Comparison of ENCODE assay signal across 9 mouse cellular contexts in the genomic region with DNA sequence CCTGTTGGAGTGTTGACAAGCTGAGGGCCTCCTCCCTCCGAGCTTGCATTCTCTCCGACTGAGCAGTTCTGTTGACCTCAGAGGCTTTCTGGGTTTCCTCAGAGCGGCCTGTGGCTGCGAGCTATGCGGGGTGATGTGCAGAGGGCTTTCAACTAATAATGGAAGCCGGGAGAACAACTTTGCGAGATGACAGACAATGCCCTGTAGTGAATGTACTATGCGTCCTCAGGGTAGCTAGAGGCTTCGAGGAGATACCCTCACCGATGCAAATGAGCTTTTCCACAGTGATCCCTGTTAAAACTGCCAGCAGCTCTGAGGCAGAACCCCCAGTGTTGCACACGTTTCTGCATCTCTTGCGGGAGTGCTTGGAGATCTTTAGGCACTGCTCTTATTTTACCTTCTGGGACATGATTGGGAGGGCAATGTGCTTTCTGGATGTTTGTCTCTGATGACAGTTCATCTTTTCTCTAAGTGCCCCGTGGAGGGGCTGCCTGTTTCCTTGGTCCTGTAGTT. TPM values are rescaled to one million over a fixed set of nuclear protein-coding genes. Genes with fewer than 3 reads are reported as not detected.
DNase-seq lines count a peak whose midpoint lies in the region; ATAC-seq and TF ChIP-seq lines count a peak whose summit lies in the region.
"Had no signal": no experiment of that assay in that cellular context is flagged by ENCODE, and none has a peak within 500 bp of the region (broad histone marks: within the 10 kb centered on the region; RNA-seq: fewer than 3 reads in every experiment).

No protein-coding gene starts in this region.

- TF ChIP-seq CTCF in E14TG2a.4 (conservative IDR thresholded peaks at IDR 0.05; ENCODE audit: low read length): no peak

- H3K36me3 ChIP-seq in heart, embryonic 12.5 days: peaks cover 31% of the 10 kb centered on the region
- H3K36me3 ChIP-seq in E14TG2a.4 (ENCODE audit: insufficient read depth, low read length) (peaks cover 29% of the 10 kb centered on the region), macrophage (ENCODE audit: inconsistent target) (peaks cover 29% of the 10 kb centered on the region)
- H3K36me3 ChIP-seq in forebrain, embryonic 16.5 days (ENCODE audit: control insufficient read depth, insufficient read depth): peaks cover 19% of the 10 kb centered on the region

- H3K27ac ChIP-seq in heart, embryonic 12.5 days (ENCODE audit: poor library complexity, severe bottlenecking): peak overlapping the region; percentile 98
- H3K27ac ChIP-seq in forebrain, embryonic 16.5 days (ENCODE audit: low read length): peak overlapping the region; percentile 93
- H3K27ac ChIP-seq in macrophage: peak overlapping the region; percentile 13; the same call in 1 of the 2 replicates

- H3K9ac ChIP-seq in heart, embryonic 12.5 days: peak overlapping the region; percentile 97
- H3K9ac ChIP-seq in forebrain, embryonic 16.5 days (replicated peaks; ENCODE audit: low read depth, low read length): peak overlapping the region; percentile 90

- H3K4me1 ChIP-seq in heart, embryonic 12.5 days (replicated peaks): peaks cover 11% of the 10 kb centered on the region
- peaks cover 14% of the 10 kb centered on the region for H3K4me1 ChIP-seq in E14TG2a.4 (replicated peaks; ENCODE audit: low read depth, low read length)
- peaks cover 9% of the 10 kb centered on the region for H3K4me1 ChIP-seq in forebrain, embryonic 16.5 days (replicated peaks; ENCODE audit: control insufficient read depth, insufficient read depth, low read length)

- peak overlapping the region; percentile 85 for H3K4me2 ChIP-seq in heart, embryonic 12.5 days
- peak overlapping the region; percentile 64 for H3K4me2 ChIP-seq in forebrain, embryonic 16.5 days (ENCODE audit: low read length)

- under 1% methylated on average over 13 of the region's 13 CpGs for WGBS in heart, embryonic 12.5 days
- under 1% methylated on average over 13 of the region's 13 CpGs for WGBS in forebrain, embryonic 16.5 days
- WGBS in macrophage (ENCODE audit: missing documents): under 1% methylated on average over 13 of the region's 13 CpGs

- no peaks in the 10 kb centered on the region for H3K9me3 ChIP-seq in heart, embryonic 12.5 days (replicated peaks)
- no peaks in the 10 kb centered on the region for H3K9me3 ChIP-seq in E14TG2a.4 (ENCODE audit: low read length)
- H3K9me3 ChIP-seq in forebrain, embryonic 16.5 days (ENCODE audit: control insufficient read depth, low read length): no peaks in the 10 kb centered on the region; the same call in 1 of the 2 replicates

- no peak for DNase-seq in heart, postnatal 4 days
- no peak for DNase-seq in right cerebral cortex, postnatal 36 days (ENCODE audit: low spot score in 2 of 2)
- no peak for DNase-seq in cerebellum, postnatal 10 days
- DNase-seq in layer of hippocampus, adult 8-10 months (ENCODE audit: low spot score in 2 of 2): no peak

- H3K27me3 ChIP-seq in heart, embryonic 12.5 days (replicated peaks): no peaks in the 10 kb centered on the region
- no peaks in the 10 kb centered on the region; the same call in 1 of the 2 replicates for H3K27me3 ChIP-seq in E14TG2a.4 (ENCODE audit: insufficient read depth, low read length)
- H3K27me3 ChIP-seq in forebrain, embryonic 16.5 days (replicated peaks; ENCODE audit: control insufficient read depth, insufficient read depth, low read length): no peaks in the 10 kb centered on the region

- H3K4me3 ChIP-seq in heart, embryonic 12.5 days: peak overlapping the region; percentile 76
- H3K4me3 ChIP-seq in E14TG2a.4 (replicated peaks; ENCODE audit: low read length): peak overlapping the region; percentile 99
- peak overlapping the region; percentile 84 for H3K4me3 ChIP-seq in forebrain, embryonic 16.5 days (replicated peaks; ENCODE audit: low read length)
- H3K4me3 ChIP-seq in macrophage (ENCODE audit: inconsistent target): peak overlapping the region; percentile 79

- ATAC-seq in heart, embryonic 12.5 days (ENCODE audit: insufficient number of reproducible peaks, low FRiP score): no peak
- no peak for ATAC-seq in forebrain, embryonic 16.5 days

- H3K79me2 ChIP-seq in macrophage (ENCODE audit: inconsistent target): peaks cover 40% of the 10 kb centered on the region

RNA-seq across cellular contexts. Expression of a gene that starts 0.5 kb away (rescaled TPM):
- polyA plus RNA-seq in heart, embryonic 12.5 days (2016; fragmentation: Nextera tagmentation; extraction: Ambion mirVana): 0.34 TPM in 1 of 2 replicates, not detected in the other
- not detected for total RNA-seq in heart, postnatal 4 days (2021)
- polyA plus RNA-seq in forebrain, embryonic 16.5 days (2015; fragmentation: Nextera tagmentation; extraction: Ambion mirVana): 0.99 TPM in 1 of 2 replicates, not detected in the other
- 1 to 10 TPM in 1 of 26 experiments, not detected in 25; 2.0 TPM for total RNA-seq in macrophage (2018; cell fraction: chromatin; rRNA removed)
- total RNA-seq in macrophage (2018; cell fraction: cytosol; rRNA removed): under 1 TPM in 3 of 26 experiments, not detected in 23; 0.39 to 0.42 (median 0.39) TPM
- total RNA-seq in macrophage (2018; cell fraction: nucleus; rRNA removed): 1 to 10 TPM in 2 of 26 experiments, not detected in 24; 1.3 to 1.8 TPM
- polyA plus RNA-seq in macrophage (2018): not detected in 3 replicates
- total RNA-seq in layer of hippocampus, adult 8-10 months (2022): under 1 TPM in 1 of 4 experiments, not detected in 3; 0.85 TPM
- polyA plus RNA-seq: large intestine, adult 2 months had no signal

RNA-seq across cellular contexts. Expression of a gene that starts 0.9 kb away (rescaled TPM):
- polyA plus RNA-seq in heart, embryonic 12.5 days (2016; fragmentation: Nextera tagmentation; extraction: Ambion mirVana): 127 and 137 TPM in 2 replicates
- 10 to 100 TPM; 88.1 to 90.0 TPM for total RNA-seq in heart, postnatal 4 days (2021)
- polyA plus RNA-seq in forebrain, embryonic 16.5 days (2015; fragmentation: Nextera tagmentation; extraction: Ambion mirVana): 169 and 170 TPM in 2 replicates
- total RNA-seq in macrophage (2018; cell fraction: chromatin; rRNA removed): 100 to 1,000 TPM in 24 of 26 experiments, 10 to 100 TPM in 2; 67.1 to 259 (median 191) TPM
- 10 to 100 TPM; 53.4 to 82.1 (median 68.0) TPM for total RNA-seq in macrophage (2018; cell fraction: cytosol; rRNA removed)
- 100 to 1,000 TPM in 10 of 26 experiments, 10 to 100 TPM in 16; 61.8 to 127 (median 93.6) TPM for total RNA-seq in macrophage (2018; cell fraction: nucleus; rRNA removed)
- 68.4 to 96.8 TPM (median 84.5 TPM) in 3 replicates for polyA plus RNA-seq in macrophage (2018)
- 10 to 100 TPM; 88.0 to 94.1 (median 90.9) TPM for total RNA-seq in layer of hippocampus, adult 8-10 months (2022)

RNA-seq across cellular contexts. Expression of a gene that starts 9.9 kb away (rescaled TPM):
- 7.4 and 7.5 TPM in 2 replicates for polyA plus RNA-seq in heart, embryonic 12.5 days (2016; fragmentation: Nextera tagmentation; extraction: Ambion mirVana)
- total RNA-seq in heart, postnatal 4 days (2021): 1 to 10 TPM; 2.4 to 3.1 TPM
- 2.4 and 3.8 TPM in 2 replicates for polyA plus RNA-seq in forebrain, embryonic 16.5 days (2015; fragmentation: Nextera tagmentation; extraction: Ambion mirVana)
- total RNA-seq in macrophage (2018; cell fraction: chromatin; rRNA removed): 10 to 100 TPM in 24 of 26 experiments, 1 to 10 TPM in 2; 5.3 to 51.6 (median 23.7) TPM
- total RNA-seq in macrophage (2018; cell fraction: cytosol; rRNA removed): 1 to 10 TPM in 3 of 26 experiments, under 1 TPM in 12, not detected in 11; 0.22 to 1.6 (median 0.56) TPM
- total RNA-seq in macrophage (2018; cell fraction: nucleus; rRNA removed): 10 to 100 TPM in 14 of 26 experiments, 1 to 10 TPM in 12; 5.4 to 23.5 (median 10.2) TPM
- polyA plus RNA-seq in macrophage (2018): 0.37 to 2.5 TPM (median 0.63 TPM) in 3 replicates
- 1 to 10 TPM; 2.3 to 3.6 (median 2.9) TPM for total RNA-seq in layer of hippocampus, adult 8-10 months (2022)

RNA-seq across cellular contexts. Expression of a gene that starts 21.1 kb away (rescaled TPM):
- 111 and 112 TPM in 2 replicates for polyA plus RNA-seq in heart, embryonic 12.5 days (2016; fragmentation: Nextera tagmentation; extraction: Ambion mirVana)
- total RNA-seq in heart, postnatal 4 days (2021): 10 to 100 TPM; 94.7 to 97.0 TPM
- 169 and 175 TPM in 2 replicates for polyA plus RNA-seq in forebrain, embryonic 16.5 days (2015; fragmentation: Nextera tagmentation; extraction: Ambion mirVana)
- 10 to 100 TPM; 10.3 to 60.7 (median 35.5) TPM for total RNA-seq in macrophage (2018; cell fraction: chromatin; rRNA removed)
- total RNA-seq in macrophage (2018; cell fraction: cytosol; rRNA removed): 10 to 100 TPM; 35.0 to 61.8 (median 49.1) TPM
- 10 to 100 TPM; 19.3 to 74.8 (median 34.5) TPM for total RNA-seq in macrophage (2018; cell fraction: nucleus; rRNA removed)
- 49.8 to 88.3 TPM (median 76.6 TPM) in 3 replicates for polyA plus RNA-seq in macrophage (2018)
- total RNA-seq in layer of hippocampus, adult 8-10 months (2022): 10 to 100 TPM; 69.8 to 79.5 (median 73.1) TPM

RNA-seq across cellular contexts. Expression of a gene that starts 39.5 kb away (rescaled TPM):
- polyA plus RNA-seq in heart, embryonic 12.5 days (2016; fragmentation: Nextera tagmentation; extraction: Ambion mirVana): 9.9 and 10.5 TPM in 2 replicates
- total RNA-seq in heart, postnatal 4 days (2021): 10 to 100 TPM; 13.7 to 14.4 TPM
- polyA plus RNA-seq in forebrain, embryonic 16.5 days (2015; fragmentation: Nextera tagmentation; extraction: Ambion mirVana): 13.0 and 14.7 TPM in 2 replicates
- total RNA-seq in macrophage (2018; cell fraction: chromatin; rRNA removed): 100 to 1,000 TPM in 14 of 26 experiments, 10 to 100 TPM in 12; 34.5 to 176 (median 108) TPM
- total RNA-seq in macrophage (2018; cell fraction: cytosol; rRNA removed): 10 to 100 TPM; 21.7 to 46.3 (median 33.1) TPM
- 100 to 1,000 TPM in 8 of 26 experiments, 10 to 100 TPM in 18; 54.2 to 160 (median 82.4) TPM for total RNA-seq in macrophage (2018; cell fraction: nucleus; rRNA removed)
- 20.3 to 33.4 TPM (median 25.0 TPM) in 3 replicates for polyA plus RNA-seq in macrophage (2018)
- 10 to 100 TPM; 26.0 to 31.9 (median 30.4) TPM for total RNA-seq in layer of hippocampus, adult 8-10 months (2022)

Comparison
In these comparisons a context has a peak if more than half of its experiments do, and no peak if none do; other contexts are left out.
1. H3K27ac ChIP-seq: peak in every context shown above with its lines; median percentile 98 in heart, embryonic 12.5 days; 93 in forebrain, embryonic 16.5 days; 13 in macrophage.